Mouse (Mus musculus): ENCODE results near the gene Rbks. TPM values are rescaled to one million over a fixed set of nuclear protein-coding genes. Genes with fewer than 3 reads are reported as not detected.

Gene Rbks
- polyA plus RNA-seq, 1 experiment: 2.0 TPM

DNA sequence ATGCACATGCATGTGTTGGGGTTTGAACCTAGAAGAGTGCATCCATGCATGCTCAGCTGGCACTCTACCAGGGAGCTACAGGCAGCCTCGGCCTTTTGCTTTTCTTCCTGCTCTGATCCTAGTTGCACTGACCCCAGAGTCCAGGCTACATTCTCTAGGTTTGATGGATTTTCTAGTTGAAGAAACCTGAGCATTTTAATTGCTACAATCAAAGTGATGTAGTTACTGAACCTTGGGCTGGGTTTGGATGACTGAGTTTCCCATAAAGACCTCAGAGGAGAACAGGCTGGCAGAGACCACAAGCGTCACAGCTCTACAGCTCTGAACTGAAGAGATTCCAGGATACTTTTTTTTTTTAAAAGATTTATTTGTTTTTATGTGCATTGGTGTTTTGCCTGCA lies 114.2 kb downstream of the Rbks start:
- no peaks in the 10 kb centered on the region for H3K27me3 ChIP-seq (ENCODE audit: control insufficient read depth, insufficient read depth, insufficient read length)
- H3K79me2 ChIP-seq (ENCODE audit: control insufficient read depth, insufficient read depth): no peaks in the 10 kb centered on the region
- no peak overlapping the region for H3K4me3 ChIP-seq
- H3ac ChIP-seq (ENCODE audit: control insufficient read depth, insufficient read length): no peak overlapping the region
- H3K4me2 ChIP-seq (ENCODE audit: low read depth): no peak overlapping the region
- TF ChIP-seq E2F4 (IDR thresholded peaks at IDR 0.05; ENCODE audit: insufficient read depth): no peak
- TF ChIP-seq CEBPB (IDR thresholded peaks at IDR 0.05; ENCODE audit: insufficient read depth, poor library complexity, severe bottlenecking): no peak
- no peak for TF ChIP-seq POLR2AphosphoS2 (IDR thresholded peaks at IDR 0.05; ENCODE audit: insufficient read length, low read depth)
- TF ChIP-seq MYOD1 (IDR thresholded peaks at IDR 0.05; ENCODE audit: control insufficient read depth in 1 of 3, insufficient read length in 2 of 3, low read depth in 2 of 3): no peak
- TF ChIP-seq TCF3 (IDR thresholded peaks at IDR 0.05; ENCODE audit: insufficient read length, low read depth): no peak
- TF ChIP-seq MAX (IDR thresholded peaks at IDR 0.05; ENCODE audit: low read depth): no peak
- no peak for TF ChIP-seq POLR2A (IDR thresholded peaks at IDR 0.05; ENCODE audit: insufficient read length, low read depth)
- no peak for TF ChIP-seq SRF (IDR thresholded peaks at IDR 0.05; ENCODE audit: control insufficient read depth, insufficient read length, low read depth)
- no peak for TF ChIP-seq REST (IDR thresholded peaks at IDR 0.05; ENCODE audit: insufficient read depth, insufficient read length)
- TF ChIP-seq MYOG (IDR thresholded peaks at IDR 0.05; ENCODE audit: control insufficient read depth in 1 of 3, insufficient read depth in 1 of 3, insufficient read length in 2 of 3, low read depth in 2 of 3): no peak
- no peaks in the 10 kb centered on the region for H3K36me3 ChIP-seq (ENCODE audit: control insufficient read depth, insufficient read depth)

- no peak overlapping the region for H3ac ChIP-seq (ENCODE audit: control insufficient read depth, insufficient read length)
- no peaks in the 10 kb centered on the region for H3K79me2 ChIP-seq (ENCODE audit: control insufficient read depth, insufficient read depth)
- no peak overlapping the region for H3K4me3 ChIP-seq
- TF ChIP-seq TCF12 (IDR thresholded peaks at IDR 0.05; ENCODE audit: insufficient read depth, poor library complexity, severe bottlenecking) (no peak), POLR2A (IDR thresholded peaks at IDR 0.05; ENCODE audit: insufficient read length, low read depth) (no peak), TCF3 (IDR thresholded peaks at IDR 0.05; ENCODE audit: insufficient read length, low read depth) (no peak), REST (IDR thresholded peaks at IDR 0.05; ENCODE audit: insufficient read depth, insufficient read length) (no peak), E2F4 (IDR thresholded peaks at IDR 0.05; ENCODE audit: insufficient read depth) (no peak), USF1 (IDR thresholded peaks at IDR 0.05; ENCODE audit: low read depth) (no peak), POLR2AphosphoS2 (IDR thresholded peaks at IDR 0.05; ENCODE audit: insufficient read length, low read depth) (no peak), SRF (IDR thresholded peaks at IDR 0.05; ENCODE audit: control insufficient read depth, insufficient read length, low read depth) (no peak), MYOG (IDR thresholded peaks at IDR 0.05; ENCODE audit: control insufficient read depth in 1 of 3, insufficient read depth in 1 of 3, insufficient read length in 2 of 3, low read depth in 2 of 3) (no peak), MYOD1 (IDR thresholded peaks at IDR 0.05; ENCODE audit: control insufficient read depth in 1 of 3, insufficient read length in 2 of 3, low read depth in 2 of 3) (no peak), MAX (IDR thresholded peaks at IDR 0.05; ENCODE audit: low read depth) (no peak), CEBPB (IDR thresholded peaks at IDR 0.05; ENCODE audit: insufficient read depth, poor library complexity, severe bottlenecking) (no peak)
- no peaks in the 10 kb centered on the region for H3K36me3 ChIP-seq (ENCODE audit: control insufficient read depth, insufficient read depth)
- no peaks in the 10 kb centered on the region for H3K27me3 ChIP-seq (ENCODE audit: control insufficient read depth, insufficient read depth, insufficient read length)
- no peak overlapping the region for H3K4me2 ChIP-seq (ENCODE audit: low read depth)
Measured at GRCm38 (mm10) chr5:31581932-31582331, 115.5 kb downstream of the Rbks start.

DNA sequence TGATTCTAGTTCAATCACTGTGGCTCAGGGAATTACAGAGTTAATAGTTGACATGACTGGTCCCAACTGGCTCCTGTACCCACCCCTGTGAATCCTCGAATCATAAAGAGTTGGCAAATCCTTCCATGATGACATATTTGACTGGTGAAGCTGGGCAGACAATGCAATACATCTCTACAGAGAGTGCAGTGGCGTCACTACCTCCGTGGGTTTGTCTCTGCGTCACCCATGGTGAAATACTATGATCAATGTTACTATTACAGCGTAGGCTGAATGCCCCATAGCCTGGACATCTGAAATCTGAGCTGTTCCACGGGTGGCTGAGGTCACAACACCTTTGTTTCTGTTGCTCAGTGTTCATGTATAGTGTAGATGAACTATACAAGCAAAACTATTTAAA lies 116.2 kb downstream of the Rbks start:
- H3ac ChIP-seq (ENCODE audit: control insufficient read depth, insufficient read length): no peak overlapping the region
- no peaks in the 10 kb centered on the region for H3K79me2 ChIP-seq (ENCODE audit: control insufficient read depth, insufficient read depth)
- H3K4me3 ChIP-seq: no peak overlapping the region
- no peak overlapping the region for H3K4me2 ChIP-seq (ENCODE audit: low read depth)
- no peaks in the 10 kb centered on the region for H3K36me3 ChIP-seq (ENCODE audit: control insufficient read depth, insufficient read depth)
- no peak for TF ChIP-seq MYOG (IDR thresholded peaks at IDR 0.05; ENCODE audit: control insufficient read depth in 1 of 3, insufficient read depth in 1 of 3, insufficient read length in 2 of 3, low read depth in 2 of 3)
- no peak for TF ChIP-seq SRF (IDR thresholded peaks at IDR 0.05; ENCODE audit: control insufficient read depth, insufficient read length, low read depth)
- TF ChIP-seq MAX (IDR thresholded peaks at IDR 0.05; ENCODE audit: low read depth): no peak
- no peak for TF ChIP-seq MYOD1 (IDR thresholded peaks at IDR 0.05; ENCODE audit: control insufficient read depth in 1 of 3, insufficient read length in 2 of 3, low read depth in 2 of 3)
- no peak for TF ChIP-seq USF1 (IDR thresholded peaks at IDR 0.05; ENCODE audit: low read depth)
- TF ChIP-seq E2F4 (IDR thresholded peaks at IDR 0.05; ENCODE audit: insufficient read depth): no peak
- no peak for TF ChIP-seq TCF3 (IDR thresholded peaks at IDR 0.05; ENCODE audit: insufficient read length, low read depth)
- TF ChIP-seq REST (IDR thresholded peaks at IDR 0.05; ENCODE audit: insufficient read depth, insufficient read length): no peak
- no peak for TF ChIP-seq CEBPB (IDR thresholded peaks at IDR 0.05; ENCODE audit: insufficient read depth, poor library complexity, severe bottlenecking)
- TF ChIP-seq POLR2A (IDR thresholded peaks at IDR 0.05; ENCODE audit: insufficient read length, low read depth): no peak
- TF ChIP-seq POLR2AphosphoS2 (IDR thresholded peaks at IDR 0.05; ENCODE audit: insufficient read length, low read depth): no peak
- TF ChIP-seq TCF12 (IDR thresholded peaks at IDR 0.05; ENCODE audit: insufficient read depth, poor library complexity, severe bottlenecking): no peak
- no peaks in the 10 kb centered on the region for H3K27me3 ChIP-seq (ENCODE audit: control insufficient read depth, insufficient read depth, insufficient read length)

- Histone ChIP-seq H3K4me3 (no peak overlapping the region), H3ac (ENCODE audit: control insufficient read depth, insufficient read length) (no peak overlapping the region), H3K79me2 (ENCODE audit: control insufficient read depth, insufficient read depth) (no peaks in the 10 kb centered on the region), H3K36me3 (ENCODE audit: control insufficient read depth, insufficient read depth) (no peaks in the 10 kb centered on the region), H3K4me2 (ENCODE audit: low read depth) (peak overlapping the region; percentile 86), H3K27me3 (ENCODE audit: control insufficient read depth, insufficient read depth, insufficient read length) (no peaks in the 10 kb centered on the region)
- TF ChIP-seq USF1 (IDR thresholded peaks at IDR 0.05; ENCODE audit: low read depth) (peak; percentile 36), MAX (IDR thresholded peaks at IDR 0.05; ENCODE audit: low read depth) (peak; percentile 21), E2F4 (IDR thresholded peaks at IDR 0.05; ENCODE audit: insufficient read depth) (no peak), CEBPB (IDR thresholded peaks at IDR 0.05; ENCODE audit: insufficient read depth, poor library complexity, severe bottlenecking) (0 out of 2 replicates have a peak, but pooled peaks have one; percentile 17), POLR2AphosphoS2 (IDR thresholded peaks at IDR 0.05; ENCODE audit: insufficient read length, low read depth) (peak; percentile 39), REST (IDR thresholded peaks at IDR 0.05; ENCODE audit: insufficient read depth, insufficient read length) (no peak), TCF12 (IDR thresholded peaks at IDR 0.05; ENCODE audit: insufficient read depth, poor library complexity, severe bottlenecking) (no peak), POLR2A (IDR thresholded peaks at IDR 0.05; ENCODE audit: insufficient read length, low read depth) (peak; percentile 26), MYOG (IDR thresholded peaks at IDR 0.05; ENCODE audit: control insufficient read depth in 1 of 3, insufficient read depth in 1 of 3, insufficient read length in 2 of 3, low read depth in 2 of 3) (peak in 1 of 3 experiments; percentile 55), SRF (IDR thresholded peaks at IDR 0.05; ENCODE audit: control insufficient read depth, insufficient read length, low read depth) (no peak), TCF3 (IDR thresholded peaks at IDR 0.05; ENCODE audit: insufficient read length, low read depth) (no peak), MYOD1 (IDR thresholded peaks at IDR 0.05; ENCODE audit: control insufficient read depth in 1 of 3, insufficient read length in 2 of 3, low read depth in 2 of 3) (peak in 1 of 3 experiments; percentile 70)
Measured at GRCm38 (mm10) chr5:31576539-31576975, 120.9 kb downstream of the Rbks start.

Other genes starting within 250 kb of the Rbks start
- 12.8 TPM for gene Zfp512, start 245.2 kb downstream of the Rbks start, polyA plus RNA-seq (2012; fragmentation: generic; extraction: Trizol)
- gene 4930548H24Rik, start 211.9 kb downstream of the Rbks start, polyA plus RNA-seq (2012; fragmentation: generic; extraction: Trizol): not detected
- gene Gpn1, start 202.9 kb downstream of the Rbks start, polyA plus RNA-seq (2012; fragmentation: generic; extraction: Trizol): 19.1 TPM
- gene Slc4a1ap, start 170.6 kb downstream of the Rbks start, polyA plus RNA-seq (2012; fragmentation: generic; extraction: Trizol): 15.9 TPM
- gene Supt7l, start 169.8 kb downstream of the Rbks start, polyA plus RNA-seq (2012; fragmentation: generic; extraction: Trizol): 10.0 TPM
- 241 TPM for gene Mrpl33, start 100.7 kb downstream of the Rbks start, polyA plus RNA-seq (2012; fragmentation: generic; extraction: Trizol)
- 77.2 TPM for gene Babam2, start 57 bp upstream of the Rbks start, polyA plus RNA-seq (2012; fragmentation: generic; extraction: Trizol)

Data from myocyte (in vitro differentiated cells).